Mouse (Mus musculus) kidney, adult 2 months (tissue): ENCODE measurements at regions not wholly inside any gene's neighbourhood (a gene's known extent, or its start where the extent isn't known, plus 50 kb on each side); places are given as distances from the start of the nearest gene placed in this dataset.

Experiments
- CTCF ChIP-seq: fragments of 200-500 bp; conservative IDR thresholded peaks from 2 replicates; pipeline ENCODE4 v1.5.1; 2011; ENCODE audit warnings: low read depth, mild to moderate bottlenecking, control low read depth, low read length, moderate library complexity, mixed read lengths; ENCODE audit not compliant: insufficient read depth, insufficient read length
- POLR2A ChIP-seq: fragments of 200-500 bp; IDR thresholded peaks from one replicate; pipeline ENCODE4 v1.6.1; 2011; ENCODE audit warnings: low read depth, low read length, control low read depth

DNA sequence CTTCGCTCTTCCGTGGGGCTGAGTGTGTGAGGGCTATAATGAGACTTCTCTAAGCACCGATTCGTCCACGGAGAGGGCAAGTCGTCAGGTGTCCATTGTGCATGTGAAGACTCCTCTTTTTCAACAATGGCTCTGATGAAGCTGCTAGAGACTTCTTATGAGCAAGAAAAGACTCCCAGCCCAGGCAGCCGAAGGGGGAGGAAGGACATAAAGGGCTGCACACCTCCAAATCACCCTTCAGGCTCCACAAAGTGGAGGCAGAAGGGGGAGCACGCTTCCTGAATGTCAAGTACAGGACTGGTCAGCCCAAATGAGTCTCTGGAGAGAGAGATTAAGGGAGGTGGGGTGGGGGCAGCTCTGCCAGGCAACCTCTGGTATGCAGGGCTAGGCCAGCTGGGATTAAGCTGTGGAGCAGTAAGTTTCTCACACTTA, 350.3 kb upstream of the Camk1g start:
- TF ChIP-seq POLR2A (no peak), CTCF (no peak)
